Mouse (Mus musculus) cerebellum, adult 8-10 months (tissue): ENCODE measurements around the gene Srrd.

ENCODE experiments used
- DNase-seq: peaks from one replicate; pipeline ENCODE4 v3.0.0; 2022

Srrd gene

GRCm38 (mm10) chr5:112287652-112288051 lies 55.2 kb downstream of the Srrd start:
- DNase-seq: no peak
